Mouse (Mus musculus) cerebellum, adult 2 months (tissue): Measurements from ENCODE around the gene Rpl34. TPM values are rescaled to one million over a fixed set of nuclear protein-coding genes. Genes with fewer than 3 reads are reported as not detected.

Source experiments
- DNase-seq, 2 experiments: peaks; one replicate each; pipeline ENCODE4 v3.0.0; 2021
- H3K27ac ChIP-seq: fragments of 200-500 bp; 2 replicates; pipeline ENCODE4 v1.5.1; 2012; ENCODE audit warnings: low read length, control low read depth, inconsistent platforms; ENCODE audit not compliant: insufficient read depth
- H3K27me3 ChIP-seq: fragments of 200-500 bp; 2 replicates; pipeline ENCODE4 v1.6.1; 2012; ENCODE audit warnings: inconsistent platforms, mild to moderate bottlenecking, low read length, moderate library complexity; ENCODE audit not compliant: control insufficient read depth, insufficient read depth
- H3K4me1 ChIP-seq: fragments of 200-500 bp; 2 replicates; pipeline ENCODE4 v1.6.1; 2011; ENCODE audit warnings: low read length; ENCODE audit not compliant: control insufficient read depth, insufficient read depth
- H3K4me3 ChIP-seq: fragments of 200-500 bp; replicated peaks from 2 replicates; pipeline ENCODE3; 2011; ENCODE audit warnings: mild to moderate bottlenecking, low read depth, low read length, control low read depth; ENCODE audit not compliant: insufficient read depth
- CTCF ChIP-seq: fragments of 200-500 bp; IDR thresholded peaks from 2 replicates; pipeline ENCODE4 v1.5.1; 2011; ENCODE audit warnings: low read depth, mild to moderate bottlenecking, control low read depth, low read length, moderate library complexity, borderline replicate concordance; ENCODE audit not compliant: insufficient read depth
- POLR2A ChIP-seq: fragments of 200-500 bp; IDR thresholded peaks from 2 replicates; pipeline ENCODE4 v1.6.1; 2011; ENCODE audit warnings: low read length, control low read depth, borderline replicate concordance; ENCODE audit not compliant: insufficient read depth
- WGBS: fragments of 180-500 bp; shearing (Covaris S2); methylation state at CpG from one replicate; pipeline ENCODE4 v1.1.7; 2018; 5-methylcytosine and 5-hydroxymethylcytosine counted together
- polyA plus RNA-seq: library from polyadenylated mRNA; depleted of rRNA; stranded (reverse); fragments of >200 nt; gene quantifications from 2 replicates; pipeline ENCODE4 v1.2.3, GENCODE M21; 2012; rRNA removed

Rpl34 gene
- 913 and 926 TPM in 2 replicates for polyA plus RNA-seq

DNA sequence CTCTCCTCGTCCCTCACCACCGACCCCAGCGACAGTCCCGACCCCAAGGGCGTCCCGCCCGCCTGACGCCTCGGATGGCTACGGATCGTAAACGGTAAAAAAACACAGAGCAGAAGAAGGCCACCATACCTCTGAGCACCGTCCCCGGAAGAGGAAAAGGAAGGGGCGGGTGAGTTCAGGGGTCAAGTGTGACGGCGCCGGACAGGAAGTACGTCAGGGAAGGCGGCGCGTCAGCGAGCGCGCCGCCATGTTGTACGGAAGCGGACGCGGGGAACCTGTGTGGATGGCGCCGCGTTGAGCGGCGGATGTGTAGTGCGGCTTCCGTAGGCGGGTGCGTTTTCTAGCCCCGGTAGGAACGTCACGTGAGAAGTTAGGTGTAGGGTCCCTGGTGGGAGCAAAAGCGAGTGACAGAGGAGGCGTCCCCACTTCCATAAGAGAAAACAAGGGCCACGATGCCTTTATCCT, at the start of gene Rpl34:
Rpl34 (minus strand) TSS at position 210 of the 465 bp plus-strand sequence.
- Histone ChIP-seq H3K4me3 (peak within 1 kb of the TSS; percentile 87), H3K27ac (peak within 1 kb of the TSS; percentile 14; the same call in 1 of the 2 replicates), H3K27me3 (no peaks in the 10 kb centered on the region), H3K4me1 (peaks cover 5% of the 10 kb centered on the region)
- under 1% methylated on average over 45 of the region's 45 CpGs for WGBS
- TF ChIP-seq CTCF (no peak), POLR2A (peak; percentile 98)
- DNase-seq: peak; percentile 93 to 96

DNA sequence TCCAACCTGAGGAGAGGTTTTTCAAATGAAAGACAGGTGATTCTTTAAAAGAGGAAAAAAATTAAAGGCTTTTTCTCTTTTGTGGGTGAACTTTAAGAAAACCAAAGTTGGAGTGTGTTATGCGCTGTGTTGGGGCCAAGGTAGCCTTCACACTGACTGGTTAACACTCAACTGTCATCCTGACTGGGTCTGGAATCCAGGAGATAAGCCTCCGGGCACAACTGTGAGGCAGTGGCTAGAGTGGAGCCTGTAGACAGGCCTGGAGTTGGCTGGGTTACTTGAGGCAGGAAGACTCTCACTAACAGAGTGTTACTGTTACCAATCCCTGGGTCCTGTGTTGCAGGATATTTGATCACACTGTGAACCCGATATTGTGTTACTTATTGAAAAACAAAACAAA, 38.0 kb upstream of the Rpl34 start:
- Histone ChIP-seq H3K4me3 (no peak overlapping the region), H3K27me3 (no peaks in the 10 kb centered on the region), H3K27ac (no peak overlapping the region), H3K4me1 (no peaks in the 10 kb centered on the region)
- no peak for TF ChIP-seq CTCF
- TF ChIP-seq POLR2A: no peak
- 93% methylated on average over 3 of the region's 3 CpGs for WGBS
- no peak for DNase-seq

DNA sequence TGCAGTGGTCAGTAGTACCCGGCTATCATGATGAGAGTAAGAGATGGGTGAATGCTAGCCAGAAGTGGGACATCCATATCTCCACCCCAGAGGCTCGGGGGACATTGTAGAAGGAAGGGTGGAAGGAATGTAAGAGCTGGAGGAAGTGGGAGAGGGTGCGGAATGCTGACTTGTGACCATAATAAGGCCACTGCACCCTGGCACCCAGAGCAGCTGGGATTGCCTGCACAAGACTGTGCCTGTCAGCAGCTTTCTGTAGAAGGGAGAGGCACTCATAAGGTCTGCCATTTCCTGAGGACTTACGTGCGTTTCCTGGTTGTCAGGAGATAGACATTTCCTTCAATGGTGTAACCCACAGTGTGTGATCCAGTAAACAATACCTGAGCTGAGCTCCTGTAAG, 33.9 kb upstream of the Rpl34 start:
- no peaks in the 10 kb centered on the region for H3K4me1 ChIP-seq
- H3K4me3 ChIP-seq: no peak overlapping the region
- no peak for DNase-seq
- no peak overlapping the region for H3K27ac ChIP-seq
- no peaks in the 10 kb centered on the region for H3K27me3 ChIP-seq
- WGBS: 77% methylated on average over 5 of the region's 5 CpGs
- TF ChIP-seq POLR2A (no peak), CTCF (no peak)

DNA sequence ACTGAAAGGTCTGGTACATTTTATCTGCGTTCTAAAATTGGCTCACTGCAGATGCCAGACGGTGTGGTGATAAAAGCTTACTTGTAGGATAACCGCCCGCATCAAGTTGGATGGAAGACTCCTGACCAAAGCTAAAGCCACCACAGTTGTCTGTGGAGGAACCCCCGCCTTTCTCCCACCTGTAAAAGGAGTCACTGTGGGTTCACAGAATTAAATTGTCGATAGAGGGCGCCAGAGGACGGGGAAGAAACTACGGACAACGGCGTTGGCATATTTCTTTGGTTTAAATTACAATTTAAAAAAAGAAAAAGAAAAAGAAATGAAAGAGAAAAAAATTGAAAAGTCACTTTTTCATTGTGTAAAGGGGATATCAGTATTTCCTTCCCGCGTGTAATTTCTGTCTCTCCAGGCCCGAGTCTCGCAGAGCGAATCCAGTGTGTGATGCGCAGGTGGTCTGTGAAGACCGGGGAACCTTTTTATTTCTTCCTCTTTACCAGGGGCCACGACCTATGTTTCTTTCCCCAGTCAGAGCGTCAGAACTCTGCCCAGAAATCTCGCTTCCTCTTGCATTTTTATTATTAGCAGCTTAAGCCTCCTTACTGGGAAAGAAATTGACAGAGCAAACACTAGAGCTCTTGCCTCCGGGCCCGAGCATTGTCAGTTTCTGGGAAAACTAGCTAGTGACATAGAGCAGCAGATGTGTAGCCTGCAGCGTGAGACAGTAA, 30.7 kb upstream of the Rpl34 start:
- no peaks in the 10 kb centered on the region for H3K4me1 ChIP-seq
- 57% methylated on average over 24 of the region's 24 CpGs for whole genome bisulfite sequencing
- no peak overlapping the region for H3K4me3 ChIP-seq
- H3K27me3 ChIP-seq: no peaks in the 10 kb centered on the region
- no peak for TF ChIP-seq POLR2A
- TF ChIP-seq CTCF: peak; percentile 61; the same call in 1 of the 2 replicates
- peak; percentile 24 to 35 for DNase-seq
- H3K27ac ChIP-seq: no peak overlapping the region

DNA sequence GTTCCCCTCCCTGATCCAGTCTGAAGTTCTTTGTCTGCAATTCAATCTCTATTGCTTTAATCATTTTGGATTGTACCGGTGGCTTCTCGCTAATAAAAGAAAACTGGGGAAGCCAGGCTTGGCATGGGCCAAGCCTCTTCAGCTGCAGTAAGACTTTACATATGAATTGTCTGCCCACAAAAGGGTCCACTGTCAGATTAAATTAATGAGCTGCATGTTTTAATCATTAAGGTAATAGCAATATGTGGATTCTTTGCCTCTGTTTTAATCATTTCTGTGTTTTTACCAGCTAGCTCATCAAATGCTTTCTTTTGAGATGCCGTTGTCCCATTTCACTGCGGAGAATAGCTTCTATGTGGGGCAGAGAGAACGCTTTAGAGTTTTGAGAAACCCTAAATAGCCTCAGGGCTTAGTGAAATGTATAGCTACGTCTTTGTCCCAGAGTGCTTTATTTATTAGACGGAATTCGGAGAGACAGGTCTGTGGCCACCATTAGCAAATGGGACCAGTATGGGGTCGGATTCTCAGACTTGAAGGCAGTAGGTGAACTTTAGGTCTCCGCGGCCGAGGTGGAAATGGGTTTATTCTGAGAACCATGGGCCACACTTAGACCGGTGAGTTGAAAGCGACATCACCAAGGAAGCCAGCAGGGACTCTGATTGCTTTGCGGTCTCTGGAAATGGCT, 28.1 kb upstream of the Rpl34 start:
- Histone ChIP-seq H3K4me1 (no peaks in the 10 kb centered on the region), H3K27ac (no peak overlapping the region), H3K27me3 (no peaks in the 10 kb centered on the region), H3K4me3 (no peak overlapping the region)
- 78% methylated on average over 15 of the region's 15 CpGs for WGBS
- TF ChIP-seq POLR2A (no peak), CTCF (no peak)
- no peak for DNase-seq

GRCm38 (mm10) chr3:130757117-130757852, 27.1 kb upstream of the Rpl34 start:
- Histone ChIP-seq H3K4me1 (no peaks in the 10 kb centered on the region), H3K27me3 (no peaks in the 10 kb centered on the region), H3K4me3 (no peak overlapping the region), H3K27ac (no peak overlapping the region)
- no peak for DNase-seq
- 64% methylated on average over 8 of the region's 8 CpGs for WGBS
- TF ChIP-seq CTCF (no peak), POLR2A (no peak)

- 90% methylated on average over 3 of the region's 3 CpGs for WGBS
- no peaks in the 10 kb centered on the region for H3K27me3 ChIP-seq
- no peak overlapping the region for H3K27ac ChIP-seq
- TF ChIP-seq CTCF (no peak), POLR2A (no peak)
- DNase-seq: no peak
- H3K4me1 ChIP-seq: no peaks in the 10 kb centered on the region
- no peak overlapping the region for H3K4me3 ChIP-seq
Observed at GRCm38 (mm10) chr3:130749206-130749605, 19.0 kb upstream of the Rpl34 start.
